Mouse (Mus musculus): ENCODE measurements around the gene Tcf7. TPM values are rescaled to one million over a fixed set of nuclear protein-coding genes. Genes with fewer than 3 reads are reported as not detected.

Tcf7 gene
- total RNA-seq, 2 experiments from 2014 or later, result 0.68 to 1.9 TPM

DNA sequence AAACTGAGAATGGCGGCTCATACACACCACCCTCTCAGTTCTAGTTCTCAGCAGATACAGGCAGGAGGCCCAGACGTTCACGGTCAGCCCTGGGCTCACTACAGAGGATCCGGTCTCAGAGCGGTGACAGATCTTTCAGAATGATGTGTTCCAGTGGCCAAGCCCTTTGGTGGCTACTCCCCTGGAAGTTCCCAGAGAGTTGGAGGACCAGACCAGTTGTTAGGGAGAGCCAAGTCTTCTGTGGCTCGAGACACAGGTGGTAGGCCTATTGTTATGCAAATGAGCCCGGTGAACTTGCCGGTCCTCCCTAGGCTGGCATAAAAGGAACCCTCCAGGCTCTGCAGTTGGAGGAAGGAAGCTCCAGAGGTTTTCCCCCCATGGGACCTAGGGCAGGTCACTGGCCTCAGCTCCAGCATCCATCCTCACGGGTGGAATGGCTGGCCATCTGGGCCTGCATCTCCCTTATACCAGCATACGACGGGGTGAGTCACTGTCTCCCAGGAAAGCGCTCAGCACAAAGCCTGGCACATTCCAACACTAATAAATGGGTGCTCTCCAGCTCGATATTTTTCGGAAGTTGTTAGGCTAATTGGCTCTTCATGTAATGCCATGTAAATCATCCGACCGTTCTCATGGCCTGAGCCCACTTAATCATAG lies 3.6 kb upstream of the Tcf7 start:
- no peak for ATAC-seq (replicated peaks; ENCODE audit: low FRiP score, poor library complexity, severe bottlenecking)

DNA sequence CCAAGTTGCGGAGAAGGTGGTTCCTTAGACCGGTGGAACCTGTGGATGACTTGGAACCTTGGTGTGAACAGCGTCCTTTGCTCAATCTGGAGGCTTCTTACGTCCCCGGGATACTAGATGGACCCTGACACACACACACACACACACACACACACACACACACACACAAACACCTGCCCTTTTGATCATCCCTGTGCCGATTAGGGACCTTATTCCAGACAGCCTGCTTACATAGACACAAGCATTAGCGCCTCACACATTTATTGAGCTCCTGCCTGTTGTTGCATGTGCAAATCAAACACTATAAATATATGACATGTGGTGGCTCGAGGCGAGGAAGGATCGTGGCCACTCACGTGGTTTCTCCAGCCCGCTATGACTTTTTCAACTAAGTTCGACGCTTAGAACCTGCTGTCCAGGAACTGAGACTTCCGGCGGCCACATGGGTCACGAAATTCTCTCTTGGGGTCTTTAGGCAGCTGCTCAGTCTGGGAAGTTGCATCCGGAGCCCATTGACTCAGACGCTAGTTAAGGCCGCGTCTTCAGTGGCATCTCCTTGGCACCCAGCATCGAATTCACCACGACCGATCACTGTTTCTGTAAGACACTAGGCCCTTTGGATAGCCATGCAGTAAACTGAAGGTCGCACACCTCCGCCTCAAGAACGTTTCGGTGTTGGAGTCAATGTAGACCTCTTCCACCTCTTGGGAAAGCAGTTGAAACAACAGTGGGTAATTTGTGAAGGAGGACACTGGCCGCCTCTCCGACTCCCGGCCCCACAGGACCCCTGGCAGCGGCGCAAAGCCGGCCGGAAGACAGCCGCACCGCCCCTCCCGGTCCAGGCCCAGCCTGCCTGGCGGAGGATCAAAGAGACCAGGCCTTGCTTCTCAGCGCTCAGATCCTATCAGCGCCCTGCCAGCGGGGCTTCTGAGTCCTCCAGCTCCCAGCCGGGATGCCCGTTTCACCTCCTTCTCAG lies 1.1 kb upstream of the Tcf7 start:
- ATAC-seq (replicated peaks; ENCODE audit: low FRiP score, poor library complexity, severe bottlenecking), result no peak

DNA sequence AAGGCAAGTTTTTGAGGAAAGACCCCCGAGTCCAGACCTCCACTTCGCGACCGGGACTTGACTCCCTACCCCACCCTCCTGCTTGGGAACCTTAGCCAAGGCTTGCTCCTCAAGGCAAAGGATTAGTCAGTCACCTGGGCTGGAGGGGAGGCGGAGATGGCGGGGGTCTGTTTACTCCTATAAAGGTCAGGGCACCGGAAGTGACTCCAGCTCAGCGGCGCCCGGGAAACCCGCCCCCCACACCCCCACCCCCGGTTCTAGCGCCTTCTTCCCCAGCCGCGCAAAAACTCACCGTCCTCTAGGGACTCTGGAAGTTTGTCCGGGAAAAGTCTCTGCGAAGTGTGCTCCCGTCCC lies 417 bp downstream of the Tcf7 start:
- no peak for ATAC-seq (replicated peaks; ENCODE audit: low FRiP score, poor library complexity, severe bottlenecking)

DNA sequence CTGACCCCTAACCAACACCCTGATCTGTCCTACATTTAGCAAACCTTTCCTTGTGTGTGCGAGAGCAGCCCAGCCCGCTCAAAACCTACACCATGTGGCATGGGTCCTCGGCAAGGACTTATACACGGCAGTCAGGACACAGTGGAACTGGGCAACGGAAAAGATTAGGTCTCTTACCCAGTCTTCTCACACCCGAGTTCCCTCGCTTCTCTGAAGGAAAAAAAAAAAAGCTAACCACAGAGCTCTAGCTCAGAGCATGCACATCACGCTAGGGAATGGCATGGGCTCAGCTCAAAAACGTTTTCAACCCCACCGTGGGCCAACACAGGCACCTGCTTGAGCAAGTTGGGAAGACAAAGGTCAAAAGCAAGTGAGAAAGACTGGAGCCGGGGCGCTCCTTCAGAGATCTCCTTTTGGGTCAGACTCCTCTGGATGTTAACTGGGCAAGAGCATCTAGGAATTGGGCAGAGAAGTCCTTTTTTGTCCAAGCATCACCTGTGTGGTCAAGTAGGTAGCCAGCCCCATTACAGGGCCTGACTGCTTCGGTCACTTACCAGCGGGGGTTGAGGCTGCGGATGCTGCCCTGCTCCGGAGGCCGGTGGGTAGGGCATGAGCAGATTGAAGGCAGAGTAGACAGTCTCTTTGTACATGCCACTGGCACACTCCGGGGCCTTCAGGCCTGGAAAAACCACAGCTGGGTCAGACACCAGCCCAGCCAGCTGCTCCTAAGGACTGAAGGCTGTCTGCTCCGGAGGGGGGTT lies 1.1 kb downstream of the Tcf7 start:
- ATAC-seq (replicated peaks; ENCODE audit: low FRiP score, poor library complexity, severe bottlenecking), result no peak

DNA sequence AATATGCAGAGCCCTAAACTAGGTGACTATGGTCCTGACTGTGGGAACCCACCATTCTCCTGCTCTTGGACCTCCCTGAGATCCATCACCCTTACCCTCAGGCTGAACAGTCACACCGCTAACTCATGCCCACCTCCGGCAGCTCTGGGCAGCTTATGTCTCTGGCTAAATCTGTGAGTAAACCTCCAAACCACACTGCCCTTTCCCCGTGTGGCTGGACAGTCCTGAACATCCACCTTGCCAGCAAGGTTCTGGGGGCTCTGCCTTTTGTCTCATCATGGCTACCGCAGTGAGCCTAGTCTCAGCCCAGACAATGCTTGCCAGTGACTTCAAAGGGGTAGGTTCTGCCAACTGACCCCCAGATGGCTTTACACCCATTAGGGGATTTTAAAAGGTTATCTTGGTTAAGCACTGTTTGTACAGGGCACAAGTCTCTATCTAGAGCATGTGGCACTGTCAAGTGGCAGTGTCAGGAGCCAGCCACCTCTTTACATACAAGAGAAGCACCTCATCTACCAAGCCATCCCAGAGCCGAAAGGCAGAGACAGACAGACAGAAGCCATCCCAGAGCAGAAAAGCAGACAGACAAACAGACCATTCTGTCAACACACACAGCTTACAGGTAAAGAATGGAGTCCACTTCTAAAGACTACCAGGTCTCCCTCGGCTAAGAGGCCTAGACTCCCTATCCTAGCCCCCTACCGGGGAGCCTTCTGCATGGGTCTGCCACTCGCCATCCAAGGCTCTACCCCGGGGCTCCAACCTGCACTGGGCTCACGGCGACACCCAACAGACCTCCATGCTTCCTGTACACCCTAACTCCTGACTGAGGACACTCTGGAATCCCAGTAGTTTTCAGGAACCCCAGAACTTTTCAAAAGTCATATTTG lies 2.0 kb downstream of the Tcf7 start:
- ATAC-seq (replicated peaks; ENCODE audit: low FRiP score, poor library complexity, severe bottlenecking), result no peak

DNA sequence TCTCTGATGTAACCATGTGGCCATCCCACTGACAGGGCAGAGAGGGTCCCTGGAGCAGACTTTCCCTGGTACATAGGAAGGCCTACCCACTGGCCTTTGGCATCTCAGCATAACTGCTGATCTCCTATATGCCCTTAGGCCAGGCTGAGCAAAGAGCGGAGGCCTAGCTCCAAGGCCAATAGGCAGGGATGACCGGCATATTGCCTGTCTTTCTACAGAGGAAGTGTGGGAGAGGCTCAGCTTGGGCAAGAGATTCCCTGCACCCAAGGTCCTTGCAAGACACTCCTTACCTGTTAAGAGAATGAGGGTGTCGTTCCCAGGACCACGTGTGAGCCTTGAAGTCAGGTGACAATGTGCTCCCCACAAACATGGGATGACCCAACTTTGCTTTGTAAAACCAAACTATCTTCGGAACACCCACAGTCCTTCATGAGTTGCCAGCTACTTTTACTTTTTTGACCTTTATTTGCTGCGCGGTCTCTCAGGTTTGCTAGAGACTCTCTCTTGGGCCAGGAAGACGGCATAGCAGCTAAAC lies 3.1 kb downstream of the Tcf7 start:
- ATAC-seq (replicated peaks; ENCODE audit: low FRiP score, poor library complexity, severe bottlenecking), result no peak

DNA sequence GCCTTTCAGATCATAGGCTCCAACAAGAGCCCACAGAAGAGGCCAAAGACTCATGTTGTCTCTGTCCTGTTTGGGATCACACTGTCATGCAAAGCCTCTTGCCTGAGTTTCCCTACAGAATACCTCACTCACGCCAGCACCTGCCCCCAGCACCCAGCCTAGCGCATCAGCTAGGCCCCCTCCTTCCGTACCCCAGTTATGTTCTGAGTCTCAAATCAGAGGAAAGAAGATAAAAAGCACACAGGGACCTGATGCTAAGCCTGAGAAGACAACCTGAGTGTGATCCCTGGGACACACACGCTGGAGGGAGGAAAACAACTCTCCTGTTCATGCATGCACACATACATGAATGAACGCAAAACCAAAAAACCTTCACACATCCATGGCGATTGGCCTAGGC lies 3.8 kb downstream of the Tcf7 start:
- no peak for ATAC-seq (replicated peaks; ENCODE audit: low FRiP score, poor library complexity, severe bottlenecking)

DNA sequence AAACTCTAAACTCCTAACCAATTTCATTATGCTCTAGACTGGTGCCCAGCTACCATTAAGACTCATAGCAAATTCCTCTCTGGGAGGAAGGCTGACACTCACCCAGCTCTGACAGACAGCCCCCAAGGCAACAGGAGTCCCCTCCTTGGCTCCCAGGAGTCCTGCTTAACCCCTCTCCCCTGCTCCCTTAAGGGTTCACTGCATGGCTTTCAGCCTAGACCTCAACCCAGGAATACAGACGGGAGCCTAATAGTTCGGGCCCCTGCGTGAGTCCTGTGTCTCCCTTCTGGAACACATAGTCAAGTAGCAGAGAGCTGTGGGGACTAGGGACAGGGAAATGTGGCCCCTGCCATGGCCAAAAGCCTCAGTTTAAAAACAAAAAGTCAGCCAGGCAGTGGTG lies 4.7 kb downstream of the Tcf7 start:
- no peak for ATAC-seq (replicated peaks; ENCODE audit: low FRiP score, poor library complexity, severe bottlenecking)

DNA sequence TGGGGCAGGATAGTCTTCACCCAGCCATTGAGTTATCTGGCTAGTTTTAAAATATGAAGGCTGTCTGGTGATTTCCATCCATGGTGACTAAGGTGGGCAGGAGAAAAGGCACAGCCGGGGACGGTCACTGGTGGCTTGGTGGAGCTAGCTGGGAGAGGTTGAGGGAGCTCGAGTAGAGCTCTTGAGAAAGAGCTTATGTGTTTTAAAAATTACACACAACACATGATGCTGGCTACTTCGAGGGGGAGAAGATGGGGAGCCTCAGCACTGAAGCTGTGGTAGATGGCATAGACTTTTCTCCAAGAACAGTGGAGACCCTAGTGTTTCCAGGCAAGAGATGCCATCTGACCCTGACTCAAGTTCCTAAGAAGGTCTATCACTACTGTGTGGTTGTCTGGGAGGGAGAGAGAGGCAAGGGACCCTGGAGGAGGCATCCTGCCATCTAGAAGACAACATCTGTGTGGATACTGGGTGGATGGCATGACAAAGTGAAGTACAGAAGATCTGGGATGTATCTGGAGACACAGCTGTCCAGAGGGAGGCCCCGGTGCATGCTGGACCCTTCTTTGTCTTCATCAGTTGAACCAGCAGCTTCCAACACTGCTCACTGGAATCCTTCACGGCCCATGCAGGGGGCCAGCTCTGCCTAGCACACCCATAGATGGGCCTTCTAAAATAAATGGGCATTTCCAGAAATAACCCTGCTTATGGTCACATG lies 5.2 kb downstream of the Tcf7 start:
- ATAC-seq (replicated peaks; ENCODE audit: low FRiP score, poor library complexity, severe bottlenecking), result no peak

DNA sequence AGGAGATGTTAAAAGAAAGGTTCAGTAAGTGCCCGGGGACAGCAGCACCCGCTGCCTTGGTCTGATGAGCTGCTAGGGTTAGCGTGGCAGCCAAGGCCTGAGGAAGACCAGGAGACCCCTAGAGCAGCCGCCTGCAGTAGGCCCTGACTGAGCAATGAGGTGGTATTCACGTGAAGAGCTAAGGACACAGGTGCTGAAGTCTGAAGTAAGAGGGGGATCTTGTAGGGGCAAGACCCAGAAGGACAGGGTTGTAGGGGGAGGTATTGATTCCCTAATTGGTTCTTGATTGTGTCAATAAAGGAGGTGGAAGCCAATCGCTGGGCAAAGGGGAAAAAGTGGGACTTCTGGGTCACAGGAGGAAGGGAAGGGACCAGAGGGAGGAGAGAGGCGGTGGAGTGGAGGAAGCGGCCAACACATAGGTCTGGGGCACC lies 5.8 kb downstream of the Tcf7 start:
- ATAC-seq (replicated peaks; ENCODE audit: low FRiP score, poor library complexity, severe bottlenecking), result no peak

DNA sequence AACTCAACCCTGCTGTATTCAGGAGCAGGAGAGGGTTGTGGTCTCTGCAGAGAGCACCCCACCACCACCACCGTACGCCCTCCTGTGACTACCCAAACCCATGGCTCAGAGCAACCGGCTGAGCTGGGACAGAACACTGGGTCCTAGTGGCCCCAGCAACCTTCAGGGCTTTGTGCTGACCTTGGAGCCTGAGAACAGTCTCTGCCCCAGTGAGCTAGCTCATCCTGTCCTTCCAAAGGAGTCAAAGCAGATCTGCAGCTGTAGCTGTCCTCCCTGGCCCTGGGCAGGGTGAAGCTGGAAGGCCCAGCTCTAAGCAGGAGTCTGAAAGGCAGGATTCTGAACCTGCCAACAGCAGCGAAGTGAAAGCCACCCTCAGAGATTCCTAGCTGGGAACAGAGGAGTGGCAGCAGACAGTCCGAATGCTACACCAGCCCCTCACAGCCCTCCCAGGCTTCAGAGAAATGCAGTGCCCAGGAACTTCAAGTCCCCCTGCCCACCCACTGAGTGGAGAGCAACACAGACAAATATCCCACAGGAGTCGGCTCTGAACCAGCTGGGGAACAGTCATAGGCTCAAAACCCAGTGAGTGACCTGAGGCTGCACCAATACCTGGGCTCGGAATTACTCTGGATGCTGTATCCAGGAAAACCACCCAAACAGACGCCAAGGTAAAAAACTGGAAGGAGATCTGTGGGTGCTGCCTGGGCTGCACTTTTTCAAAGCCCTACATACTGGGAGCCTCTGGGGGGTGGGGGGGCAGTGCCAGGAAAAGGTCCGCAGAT lies 6.8 kb downstream of the Tcf7 start:
- no peak for ATAC-seq (replicated peaks; ENCODE audit: low FRiP score, poor library complexity, severe bottlenecking)

DNA sequence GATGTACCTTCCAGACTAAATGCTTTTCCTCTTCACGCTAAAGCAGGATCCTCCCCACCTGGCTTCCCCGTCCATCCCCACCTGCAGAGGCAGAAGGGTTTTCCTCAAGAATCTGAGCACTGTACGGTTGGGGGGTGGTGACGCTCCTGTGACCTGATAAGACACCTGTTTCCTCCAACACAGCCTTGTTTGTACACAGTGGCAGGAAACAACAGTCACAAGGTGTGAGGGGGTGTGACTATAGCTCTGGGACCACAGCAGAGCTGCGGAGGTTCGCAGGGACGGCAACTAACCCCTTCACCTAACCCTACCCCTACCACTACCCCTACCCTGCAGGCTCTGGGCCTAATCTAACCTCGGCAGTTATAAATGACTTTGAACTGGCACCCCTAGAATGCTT lies 7.4 kb downstream of the Tcf7 start:
- ATAC-seq (replicated peaks; ENCODE audit: low FRiP score, poor library complexity, severe bottlenecking), result no peak

DNA sequence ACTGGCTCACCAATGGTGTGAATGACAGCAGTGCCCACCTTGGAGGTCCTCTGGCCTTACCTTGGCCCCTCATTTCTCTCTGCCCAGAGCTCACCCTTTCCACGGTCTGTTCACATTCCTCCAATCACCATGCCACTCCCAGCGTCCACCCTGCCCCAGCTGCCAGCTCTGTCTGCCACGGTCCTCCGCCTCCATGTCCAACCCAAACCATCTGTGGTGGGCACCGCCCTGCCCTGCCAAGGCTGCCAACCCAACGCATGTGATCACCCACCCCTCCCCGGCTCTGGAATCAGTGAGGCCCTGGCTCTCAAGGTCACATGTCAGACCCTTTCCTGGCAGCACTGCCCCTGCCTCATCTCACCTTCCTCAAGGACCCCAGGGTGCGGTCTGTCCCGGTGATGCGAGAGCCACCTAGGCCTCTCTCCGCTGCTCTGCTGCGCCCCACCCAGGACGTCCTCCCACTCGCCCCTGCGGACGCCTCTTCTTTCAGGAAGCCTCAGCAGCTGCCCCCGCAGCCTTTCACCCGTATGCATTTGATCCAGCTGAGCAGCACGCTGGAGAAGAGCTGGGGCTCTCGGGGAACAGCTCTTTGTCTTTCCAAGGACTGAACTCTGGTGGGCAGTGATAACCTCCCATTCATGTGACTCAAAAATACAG lies 8.2 kb downstream of the Tcf7 start:
- ATAC-seq (replicated peaks; ENCODE audit: low FRiP score, poor library complexity, severe bottlenecking), result no peak

DNA sequence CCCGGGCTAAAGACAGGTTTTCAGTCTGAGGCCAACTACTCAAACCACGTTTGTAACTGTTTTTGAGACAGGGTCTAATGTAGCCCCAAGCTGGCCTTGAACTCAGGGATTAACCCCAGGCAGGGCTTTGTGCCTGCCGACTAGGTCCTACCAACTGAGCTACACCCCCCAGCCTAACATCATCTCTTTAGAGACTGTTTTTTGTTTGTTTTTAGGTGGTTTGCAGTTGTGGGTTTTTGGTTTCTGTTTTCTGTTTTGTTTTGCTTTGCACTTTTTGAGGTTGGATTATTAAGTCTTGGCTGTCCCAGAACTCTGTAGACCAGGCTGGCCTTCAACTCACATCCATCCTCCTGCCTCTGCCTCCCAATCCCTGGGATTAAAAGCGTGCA lies 8.9 kb downstream of the Tcf7 start:
- ATAC-seq (replicated peaks; ENCODE audit: low FRiP score, poor library complexity, severe bottlenecking), result no peak

DNA sequence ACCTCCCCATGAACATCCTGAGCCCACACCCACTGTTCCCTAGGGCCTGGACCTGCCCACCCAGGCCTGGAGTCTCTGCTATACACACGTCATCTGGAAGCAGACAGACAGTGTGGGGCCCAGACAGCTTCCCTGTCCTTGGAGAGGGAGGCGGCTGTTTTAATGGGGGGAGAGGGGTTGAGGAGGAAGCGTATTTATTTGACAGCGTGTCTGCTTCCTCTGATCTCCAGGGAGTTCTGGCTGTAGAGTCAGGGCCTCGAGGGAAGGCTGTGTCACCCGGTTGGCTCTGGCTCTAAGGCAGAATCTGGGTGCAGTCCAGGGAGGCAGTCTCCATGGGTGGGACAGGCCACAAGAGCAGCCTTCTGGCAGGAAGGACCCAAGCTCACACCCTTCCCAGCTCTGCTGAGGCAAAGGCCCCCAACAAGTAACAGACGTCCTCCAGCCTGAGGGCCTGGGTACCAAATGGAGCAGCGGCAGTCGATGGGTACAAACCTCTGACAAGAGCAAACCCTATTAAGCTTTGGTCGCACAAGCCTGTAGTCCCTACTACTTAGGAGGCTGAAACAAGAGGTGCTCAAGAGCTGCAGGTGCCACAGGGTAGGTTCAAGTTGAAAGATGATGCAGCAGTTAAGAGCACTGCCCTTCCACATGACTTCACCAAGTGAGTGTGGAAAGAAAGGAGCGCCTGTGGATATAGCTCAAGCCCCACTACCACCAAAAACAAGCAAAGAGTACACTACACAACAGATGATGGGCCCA lies 9.5 kb downstream of the Tcf7 start:
- ATAC-seq (replicated peaks; ENCODE audit: low FRiP score, poor library complexity, severe bottlenecking), result 0 out of 2 replicates have a peak, but pooled peaks have one; percentile 28

DNA sequence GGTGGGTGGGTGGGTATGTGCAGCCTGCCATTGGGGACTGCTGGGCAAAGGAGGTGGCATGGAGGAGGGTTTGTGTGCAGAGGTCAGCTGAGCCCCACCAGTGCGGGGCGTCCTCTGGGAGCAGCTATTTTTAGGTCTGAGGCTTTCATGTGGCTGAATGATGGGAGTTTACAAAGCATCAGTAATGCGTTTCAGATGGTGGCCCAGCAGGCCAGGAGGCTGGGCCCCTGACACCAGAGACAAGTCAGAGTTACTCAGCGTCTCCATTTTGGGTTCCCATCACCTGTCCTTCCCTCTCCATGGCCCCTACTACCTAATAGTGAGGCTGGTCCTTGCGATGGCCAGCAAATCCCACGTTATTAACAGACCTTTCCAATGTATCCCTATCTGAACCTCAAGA lies 10.2 kb downstream of the Tcf7 start:
- ATAC-seq (replicated peaks; ENCODE audit: low FRiP score, poor library complexity, severe bottlenecking), result no peak
